Mouse (Mus musculus) heart, adult 2 months (tissue): Measurements from ENCODE around the gene Psmd1. TPM values are rescaled to one million over a fixed set of nuclear protein-coding genes. Genes with fewer than 3 reads are reported as not detected.

Experiments
- DNase-seq, 2 experiments: peaks; one replicate each; pipeline ENCODE4 v3.0.0; 2021
- H3K27ac ChIP-seq: fragments of 200-600 bp; 2 replicates; pipeline ENCODE4 v1.8.1; 2022
- H3K27me3 ChIP-seq: fragments of 200-500 bp; 2 replicates; pipeline ENCODE4 v1.6.1; 2012; ENCODE audit warnings: mild to moderate bottlenecking, low read length, inconsistent platforms, mixed read lengths; ENCODE audit not compliant: control insufficient read depth, insufficient read depth
- H3K36me3 ChIP-seq: fragments of 200-500 bp; 2 replicates; pipeline ENCODE4 v1.6.1; 2012; ENCODE audit warnings: low read length, inconsistent platforms; ENCODE audit not compliant: control insufficient read depth, insufficient read depth
- H3K4me1 ChIP-seq: fragments of 200-500 bp; 2 replicates; pipeline ENCODE4 v1.6.1; 2011; ENCODE audit warnings: low read length; ENCODE audit not compliant: control insufficient read depth, insufficient read depth
- H3K4me3 ChIP-seq: fragments of 200-600 bp; 2 replicates; pipeline ENCODE4 v1.8.1; 2022
- H3K79me2 ChIP-seq: fragments of 200-500 bp; replicated peaks from 2 replicates; pipeline ENCODE4 v1.6.1; 2012; ENCODE audit warnings: mild to moderate bottlenecking, inconsistent platforms, low read length, moderate library complexity, mixed read lengths; ENCODE audit not compliant: control insufficient read depth, insufficient read depth
- H3K9ac ChIP-seq: fragments of 200-500 bp; 2 replicates; pipeline ENCODE4 v1.6.1; 2012; ENCODE audit warnings: low read depth, mild to moderate bottlenecking, control low read depth, inconsistent platforms, low read length, mixed read lengths
- CTCF ChIP-seq: fragments of 200-600 bp; IDR thresholded peaks from 2 replicates; pipeline ENCODE4 v1.8.1; 2022; ENCODE audit warnings: antibody characterized with exemption, mild to moderate bottlenecking, moderate library complexity
- EP300 ChIP-seq: fragments of 200-500 bp; IDR thresholded peaks from 2 replicates; pipeline ENCODE4 v1.6.1; 2011; ENCODE audit warnings: low read depth, low read length, control low read depth; ENCODE audit not compliant: insufficient read depth
- POLR2A ChIP-seq: fragments of 200-500 bp; IDR thresholded peaks from 2 replicates; pipeline ENCODE4 v1.6.1; 2011; ENCODE audit warnings: mild to moderate bottlenecking, low read depth, low read length, control low read depth; ENCODE audit not compliant: insufficient read depth
- WGBS: fragments of 180-500 bp; shearing (Covaris S2); methylation state at CpG from one replicate; pipeline ENCODE4 v1.1.7; 2018; 5-methylcytosine and 5-hydroxymethylcytosine counted together
- intact Hi-C: fragments of 180-260 bp; cut with DNase I; formaldehyde crosslinking; loops from one replicate; pipeline ENCODE4 v1.15.1; 2025
- polyA plus RNA-seq: library from polyadenylated mRNA; depleted of rRNA; stranded (reverse); fragments of >200 nt; gene quantifications from 2 replicates; pipeline ENCODE4 v1.2.3, GENCODE M21; 2012
- total RNA-seq, 2 experiments: library from RNA; stranded (reverse); gene quantifications; 2 replicates each; pipeline ENCODE4 v1.2.3; 2021

Psmd1 gene
- total and polyA plus RNA-seq, 3 experiments = 65.0 to 104 (median 91.6) TPM

DNA sequence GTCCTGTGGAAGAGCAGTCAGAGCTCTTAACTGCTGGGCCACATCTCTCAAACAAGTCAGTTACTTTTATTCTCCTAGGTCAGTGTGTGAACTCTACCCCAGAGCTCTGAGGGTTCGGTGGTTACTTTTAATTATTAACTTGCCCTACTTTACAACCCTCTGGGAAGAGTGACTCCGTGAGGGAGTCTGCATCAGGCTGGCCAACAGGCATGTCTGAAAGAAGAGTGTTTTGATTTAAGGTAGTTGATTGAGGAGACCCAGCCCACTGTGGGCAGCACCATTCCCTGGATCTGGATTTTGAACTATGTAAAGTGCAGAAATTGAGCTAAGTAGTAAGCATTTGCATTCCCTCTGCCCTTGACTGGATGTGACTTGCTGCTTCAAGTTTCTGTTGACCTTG, 111.9 kb downstream of the Psmd1 start:
- intact Hi-C loops = no loop called here
- H3K79me2 ChIP-seq = no peaks in the 10 kb centered on the region
- H3K4me1 ChIP-seq = no peaks in the 10 kb centered on the region
- no peaks in the 10 kb centered on the region for H3K36me3 ChIP-seq
- DNase-seq = no peak
- no peaks in the 10 kb centered on the region for H3K27me3 ChIP-seq
- H3K4me3 ChIP-seq = no peak overlapping the region
- no peak overlapping the region for H3K27ac ChIP-seq
- WGBS = 93% methylated on average over 2 of the region's 2 CpGs
- no peak for TF ChIP-seq CTCF
- no peak for TF ChIP-seq POLR2A
- no peak for TF ChIP-seq EP300
- no peak overlapping the region for H3K9ac ChIP-seq

DNA sequence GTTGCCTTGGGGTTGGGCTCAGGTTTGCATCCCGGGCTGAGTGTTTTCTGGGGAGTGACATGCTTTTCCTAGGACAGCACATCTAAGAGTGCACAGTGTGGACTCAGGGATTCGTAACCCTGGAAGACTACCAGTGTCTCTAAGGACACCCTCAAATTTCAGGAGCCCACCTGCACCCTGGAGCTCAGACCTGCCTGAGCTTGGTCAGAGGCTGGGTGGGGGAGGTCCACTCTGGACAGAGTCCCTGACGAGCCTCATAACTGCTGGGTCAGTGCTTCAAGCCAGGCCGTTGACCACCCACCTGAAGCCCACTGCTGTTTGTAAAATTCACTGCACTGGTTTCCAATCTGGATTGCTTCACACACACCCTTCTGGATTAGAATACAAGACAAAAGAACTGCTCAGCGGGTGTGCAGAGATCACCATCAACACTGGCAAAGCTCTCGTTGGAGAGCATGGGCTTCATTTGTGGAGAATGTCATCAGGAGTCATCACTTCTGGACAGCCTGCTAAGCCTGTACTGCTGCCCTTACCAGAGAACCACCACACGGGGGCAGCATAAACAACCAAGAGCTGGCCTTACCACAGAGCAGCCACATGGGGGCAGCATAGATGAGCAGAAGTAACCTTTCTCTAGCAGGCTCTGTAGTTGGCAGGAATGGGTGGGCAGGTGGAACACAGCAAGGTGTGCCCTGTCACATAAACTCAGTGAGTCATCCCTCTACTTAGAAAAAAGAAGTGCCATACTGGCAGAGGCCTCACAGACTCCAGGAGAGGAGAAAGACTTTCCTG, 114.5 kb downstream of the Psmd1 start:
- intact Hi-C loops = loop anchor here (1.0 kb wide), 1 partner anchor 161 kb away; no protein-coding TSS in a partner anchor
- no peak overlapping the region for H3K9ac ChIP-seq

DNA sequence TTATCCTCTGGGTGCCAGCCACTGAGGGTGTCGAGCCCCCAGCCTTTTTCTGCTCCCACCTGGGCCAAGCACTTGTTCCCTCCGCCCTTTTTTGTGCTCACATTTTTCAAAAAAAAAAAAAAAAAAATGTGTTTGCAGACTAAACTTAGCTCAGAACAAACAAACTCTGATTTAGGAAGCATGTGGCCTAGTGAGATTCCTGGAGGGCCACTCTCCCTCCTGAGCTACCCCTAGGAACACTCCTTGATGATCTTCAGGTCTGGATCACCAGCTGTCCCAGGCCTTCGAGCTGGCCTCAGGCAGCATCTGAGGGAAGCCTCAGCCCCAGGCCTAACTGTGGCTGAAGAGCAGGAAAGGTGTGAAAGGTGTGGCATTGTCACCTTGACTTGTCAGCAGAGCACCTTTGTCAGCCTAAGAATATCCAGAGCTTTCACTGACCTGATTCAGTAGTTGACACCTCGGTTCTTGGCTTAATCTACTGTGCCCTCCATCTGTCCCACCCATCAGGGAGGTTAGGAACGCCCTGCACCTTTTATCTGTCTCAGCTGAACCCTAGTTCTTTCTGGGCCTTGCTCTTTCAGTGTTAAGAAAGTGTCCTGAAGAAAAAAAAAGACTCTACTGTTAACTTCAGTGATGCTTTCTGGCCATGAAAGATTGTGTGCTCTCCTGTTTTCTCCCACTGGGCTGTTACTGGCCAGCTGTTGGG, 118.0 kb downstream of the Psmd1 start:
- H3K36me3 ChIP-seq = no peaks in the 10 kb centered on the region
- TF ChIP-seq POLR2A (no peak), EP300 (no peak), CTCF (no peak)
- H3K27ac ChIP-seq = no peak overlapping the region
- DNase-seq = no peak
- H3K79me2 ChIP-seq = no peaks in the 10 kb centered on the region
- intact Hi-C loops = no loop called here
- WGBS = 74% methylated on average over 5 of the region's 5 CpGs
- H3K27me3 ChIP-seq = no peaks in the 10 kb centered on the region
- H3K4me1 ChIP-seq = no peaks in the 10 kb centered on the region
- no peak overlapping the region for H3K9ac ChIP-seq
- H3K4me3 ChIP-seq = no peak overlapping the region

More for the DNA sequence above, 114.5 kb downstream of the Psmd1 start:
- no peak overlapping the region for H3K4me3 ChIP-seq
- no peak overlapping the region for H3K27ac ChIP-seq
- H3K79me2 ChIP-seq = no peaks in the 10 kb centered on the region
- DNase-seq = peak; percentile 72 to 79
- TF ChIP-seq POLR2A = no peak
- TF ChIP-seq EP300 = peak; percentile 90
- no peaks in the 10 kb centered on the region for H3K4me1 ChIP-seq
- H3K27me3 ChIP-seq = no peaks in the 10 kb centered on the region
- 44% methylated on average over 7 of the region's 7 CpGs for WGBS
- H3K36me3 ChIP-seq = no peaks in the 10 kb centered on the region

DNA sequence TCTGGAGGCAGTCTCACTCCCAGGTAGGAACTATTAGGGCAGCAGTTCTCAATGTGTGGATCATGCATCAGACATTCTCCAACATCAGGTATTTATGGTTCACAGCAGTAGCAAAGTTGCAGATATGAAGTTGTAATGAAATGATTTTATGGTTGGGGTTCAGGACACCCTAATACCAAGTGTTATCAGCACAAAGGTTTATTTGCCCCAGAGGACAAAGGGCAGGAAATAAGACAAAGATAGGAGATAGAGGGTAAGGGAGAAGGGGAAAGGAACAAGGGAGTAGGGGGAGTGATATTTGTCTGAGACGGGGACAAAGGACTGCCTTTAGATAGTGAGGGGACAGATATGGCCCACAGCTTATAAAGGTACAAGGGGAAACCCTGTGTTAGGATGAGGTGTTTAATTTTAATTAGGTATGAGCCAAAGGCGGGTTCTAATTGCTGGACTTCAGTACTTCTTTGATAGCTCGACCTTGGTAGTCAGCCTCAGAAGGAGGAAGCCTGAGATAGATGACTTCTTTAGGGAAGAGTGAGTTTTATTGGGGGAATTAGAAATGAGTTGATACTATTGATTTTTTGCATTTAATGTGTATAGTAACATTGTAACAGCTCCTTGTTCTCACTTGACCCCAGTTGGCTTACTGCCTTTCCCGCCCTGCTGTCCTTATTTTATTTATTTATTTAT, 119.5 kb downstream of the Psmd1 start:
- H3K4me3 ChIP-seq = no peak overlapping the region
- intact Hi-C loops = no loop called here

DNA sequence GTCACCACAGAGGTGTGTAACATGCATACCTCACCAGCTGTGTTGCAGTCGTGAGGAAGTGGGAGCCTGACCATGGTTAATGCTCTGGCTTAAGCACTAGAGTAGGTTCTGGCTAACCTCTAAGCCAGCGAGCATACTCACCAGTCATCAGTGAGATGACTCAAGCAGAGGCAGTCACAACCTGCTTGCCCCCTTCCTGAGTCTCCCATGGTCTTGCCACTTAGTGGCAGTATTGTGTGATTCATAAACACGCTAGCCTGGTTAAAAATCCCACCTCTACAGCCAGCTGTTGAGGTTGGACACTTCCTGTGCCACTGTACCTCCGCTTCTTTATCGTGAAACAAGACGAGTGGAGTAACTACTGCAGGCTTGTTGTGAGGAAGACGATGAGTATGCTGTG, 122.6 kb downstream of the Psmd1 start:
- intact Hi-C loops = no loop called here
- Histone ChIP-seq H3K27ac (no peak overlapping the region), H3K4me1 (no peaks in the 10 kb centered on the region), H3K27me3 (no peaks in the 10 kb centered on the region), H3K4me3 (no peak overlapping the region), H3K36me3 (no peaks in the 10 kb centered on the region), H3K79me2 (no peaks in the 10 kb centered on the region), H3K9ac (no peak overlapping the region)
- TF ChIP-seq CTCF (no peak), POLR2A (no peak), EP300 (no peak)
- WGBS = 78% methylated on average over 7 of the region's 7 CpGs
- DNase-seq = no peak

More for the DNA sequence above, 119.5 kb downstream of the Psmd1 start:
- no peak for TF ChIP-seq CTCF
- no peak for TF ChIP-seq POLR2A
- TF ChIP-seq EP300 = no peak
- DNase-seq = no peak
- no peak overlapping the region for H3K9ac ChIP-seq
- H3K36me3 ChIP-seq = no peaks in the 10 kb centered on the region
- WGBS = 70% methylated on average over 4 of the region's 4 CpGs
- no peaks in the 10 kb centered on the region for H3K27me3 ChIP-seq
- no peaks in the 10 kb centered on the region for H3K4me1 ChIP-seq
- no peak overlapping the region for H3K27ac ChIP-seq
- H3K79me2 ChIP-seq = no peaks in the 10 kb centered on the region
